Mouse (Mus musculus) heart, postnatal 4 days (tissue): ENCODE results near the gene Tbx19. TPM values are rescaled to one million over a fixed set of nuclear protein-coding genes. Genes with fewer than 3 reads are reported as not detected.

ENCODE experiments used
- DNase-seq: peaks from one replicate; pipeline ENCODE4 v3.0.0; 2021
- total RNA-seq, 2 experiments: library from RNA; stranded (reverse); gene quantifications; 2 replicates each; pipeline ENCODE4 v1.2.3; 2021

Tbx19 gene
- total RNA-seq, 2 experiments from 2014 or later: not detected

- DNase-seq: no peak
Observed at GRCm38 (mm10) chr1:165184178-165184577, 23.6 kb upstream of the Tbx19 start.

- DNase-seq: no peak
Observed at GRCm38 (mm10) chr1:165183400-165183799, 22.8 kb upstream of the Tbx19 start.

DNA sequence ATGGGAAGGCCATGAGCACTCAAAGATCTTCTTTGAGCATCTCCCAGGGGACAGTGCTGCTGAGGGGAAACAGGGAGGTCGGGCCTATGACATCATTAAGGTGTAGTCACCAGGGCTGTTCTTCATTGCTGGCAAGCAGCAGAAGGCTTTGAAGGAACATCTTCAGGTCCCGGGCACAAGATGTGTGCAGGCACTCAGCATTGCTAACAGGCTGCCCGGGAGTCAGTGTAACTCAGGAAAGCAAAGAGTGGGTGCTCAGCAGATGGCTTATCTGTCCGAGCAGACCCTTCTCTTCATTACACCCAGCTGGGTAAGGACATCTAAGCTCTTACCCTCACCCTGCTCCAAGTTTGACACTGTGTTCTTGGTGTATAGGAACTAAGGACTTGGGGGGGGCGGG is 18.7 kb upstream of the Tbx19 start:
- DNase-seq: no peak

DNA sequence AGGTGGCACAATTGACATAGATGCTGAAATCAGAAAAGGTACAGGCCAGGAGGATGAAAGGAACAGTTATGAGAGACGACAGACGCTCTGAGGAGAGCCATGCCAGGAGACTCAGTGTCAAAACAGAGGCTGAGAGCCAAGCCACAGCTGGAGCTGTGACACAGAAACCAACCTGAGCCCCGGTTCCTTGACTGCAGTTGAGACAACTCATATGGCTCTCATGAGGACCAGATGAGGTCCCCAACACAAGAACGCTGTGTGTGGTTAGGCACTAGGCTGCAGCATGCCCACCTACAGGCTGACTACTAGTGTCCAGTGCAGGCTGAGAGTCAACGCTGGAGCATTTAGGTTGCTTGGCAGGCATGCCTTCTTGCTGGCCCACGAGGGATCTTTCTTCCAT is 17.5 kb upstream of the Tbx19 start:
- no peak for DNase-seq

- DNase-seq: no peak
Observed at GRCm38 (mm10) chr1:165174059-165174616, 13.6 kb upstream of the Tbx19 start.

- DNase-seq: no peak
Observed at GRCm38 (mm10) chr1:165171277-165171676, 10.7 kb upstream of the Tbx19 start.

DNA sequence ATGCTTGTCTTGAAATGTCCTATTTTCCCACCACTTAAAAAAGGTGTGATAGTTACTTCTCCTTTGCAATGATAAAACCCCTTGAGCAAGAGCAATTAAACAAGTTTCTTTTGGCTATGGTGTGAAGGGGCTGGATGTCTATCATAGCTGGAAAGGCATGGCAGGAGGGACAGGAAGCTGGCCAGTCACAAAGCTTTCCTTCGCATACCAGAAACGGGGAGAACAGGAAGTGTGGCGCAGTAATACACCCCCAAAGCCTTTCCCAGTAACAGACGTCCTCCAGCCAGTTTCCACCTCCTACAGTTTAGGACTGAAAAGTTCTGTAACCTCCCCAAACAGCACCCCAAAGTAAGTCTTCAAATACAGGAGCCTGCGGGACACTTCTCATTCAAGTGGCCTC is 9.6 kb upstream of the Tbx19 start:
- no peak for DNase-seq

- no peak for DNase-seq
Observed at GRCm38 (mm10) chr1:165169462-165169861, 8.9 kb upstream of the Tbx19 start.

GRCm38 (mm10) chr1:165164920-165165319 is 4.3 kb upstream of the Tbx19 start:
- DNase-seq: no peak

GRCm38 (mm10) chr1:165158841-165159240 is 1.7 kb downstream of the Tbx19 start:
- no peak for DNase-seq

DNA sequence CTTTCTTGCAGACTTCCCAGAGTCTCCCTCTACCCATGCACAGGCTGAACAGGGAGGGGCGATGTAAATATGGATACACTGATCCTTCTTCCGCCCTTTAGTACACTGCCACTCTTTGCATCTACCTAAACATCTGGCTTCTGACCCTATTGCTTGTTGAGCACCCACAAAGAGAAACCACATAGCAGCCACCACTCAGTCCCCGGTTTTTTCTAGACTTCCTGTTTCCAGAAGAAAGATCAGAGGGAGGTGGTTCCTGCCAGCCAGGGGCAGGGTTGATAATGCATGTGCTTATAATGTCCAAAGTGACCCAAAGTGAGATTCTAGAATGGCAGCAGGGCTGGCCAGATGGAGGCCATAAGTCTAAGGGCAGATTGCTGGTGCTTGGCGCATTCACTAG is 6.4 kb downstream of the Tbx19 start:
- DNase-seq: no peak

- DNase-seq: no peak
Observed at GRCm38 (mm10) chr1:165151216-165151615, 9.4 kb downstream of the Tbx19 start.

GRCm38 (mm10) chr1:165142343-165142916 is 18.1 kb downstream of the Tbx19 start:
- DNase-seq: no peak

DNA sequence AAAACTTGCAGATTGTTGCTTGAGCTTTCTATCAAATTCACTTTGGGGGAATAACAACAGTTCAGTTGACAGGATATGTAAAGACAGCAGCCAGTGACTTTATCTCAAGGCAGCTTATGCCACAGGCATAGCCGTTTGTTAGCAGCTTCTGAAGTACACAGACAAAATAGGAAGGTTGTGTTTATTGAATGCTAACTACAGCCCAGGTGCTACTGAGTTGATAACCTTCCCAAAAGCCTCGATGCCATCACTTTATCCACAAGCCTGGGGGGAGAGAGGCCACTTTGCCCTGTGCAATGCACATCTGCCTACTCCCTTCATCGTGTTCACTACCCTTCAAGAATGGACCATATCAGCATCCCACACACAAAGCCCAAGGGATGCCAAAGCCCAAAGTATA is 20.3 kb downstream of the Tbx19 start:
- no peak for DNase-seq

- no peak for DNase-seq
Observed at GRCm38 (mm10) chr1:165133858-165134257, 26.7 kb downstream of the Tbx19 start.

DNA sequence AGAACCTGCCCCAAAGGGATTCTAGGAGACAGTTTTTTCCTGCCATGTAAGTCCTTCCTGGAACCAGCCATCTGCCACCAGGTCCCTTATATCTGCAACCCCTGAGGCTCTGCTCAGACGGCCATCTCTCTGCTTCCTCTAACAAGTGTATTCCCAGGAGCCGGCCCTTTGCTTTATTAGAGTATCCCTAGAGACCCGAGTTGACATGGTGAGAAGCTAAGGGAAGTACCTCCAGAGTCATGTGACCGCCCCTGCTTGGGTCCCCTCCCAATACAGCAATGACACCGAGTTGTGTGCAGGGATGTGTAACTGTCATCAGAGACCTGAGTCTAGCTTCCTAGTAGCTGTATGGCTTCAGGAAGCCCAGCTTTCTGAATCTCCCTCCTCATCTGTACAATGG is 27.3 kb downstream of the Tbx19 start:
- DNase-seq: no peak

DNA sequence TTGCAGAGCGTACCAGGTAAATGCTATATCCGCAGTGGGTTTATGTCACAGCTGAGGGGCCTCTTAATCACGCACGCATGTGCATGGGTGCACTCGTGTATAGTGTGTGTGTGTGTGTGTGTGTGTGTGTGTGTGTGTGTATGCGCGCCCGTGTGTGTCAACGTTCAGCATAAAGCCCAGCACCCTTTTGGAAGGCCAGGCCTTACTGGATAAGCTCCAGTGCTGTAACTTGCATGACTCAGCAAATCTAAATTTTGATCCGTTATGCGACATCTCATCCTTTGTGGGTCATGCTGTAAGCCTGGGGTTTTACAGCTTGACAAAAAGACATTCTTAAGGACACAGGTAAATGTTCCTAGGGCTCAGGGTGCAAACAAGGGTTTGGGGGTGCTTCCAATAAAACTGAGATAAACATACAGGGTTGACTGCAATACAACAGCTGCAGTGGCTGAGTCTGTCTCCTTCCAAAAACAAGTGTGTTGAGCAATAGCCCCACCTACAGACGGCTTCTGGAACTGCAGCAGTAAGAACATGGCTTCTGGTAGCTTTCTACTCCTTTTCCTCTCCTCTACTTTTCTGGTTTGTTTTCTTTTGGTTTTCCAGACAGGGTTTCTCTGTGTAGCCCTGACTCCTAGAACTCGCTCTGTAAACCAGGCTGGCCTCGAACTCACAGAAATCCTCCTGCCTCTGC is 28.2 kb downstream of the Tbx19 start:
- DNase-seq: peak; percentile 83

DNA sequence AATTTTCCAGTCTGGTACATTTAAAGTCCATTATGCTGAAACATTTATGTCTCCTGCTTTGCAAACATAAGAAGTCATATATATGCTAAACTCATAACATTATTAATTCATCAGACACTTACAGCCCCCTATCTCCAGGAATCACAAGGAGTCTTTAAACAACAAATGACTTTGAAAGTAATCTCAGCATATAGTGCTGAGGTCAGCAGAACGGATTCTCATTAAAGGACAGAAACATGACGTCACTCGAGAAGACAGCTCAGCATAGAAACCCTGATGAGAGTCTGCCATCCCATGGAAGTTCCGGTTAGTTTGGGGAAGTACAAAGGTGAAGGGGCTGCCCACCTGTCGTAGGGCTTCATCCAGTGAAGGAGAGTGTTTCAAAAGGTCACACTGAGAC is 31.0 kb downstream of the Tbx19 start:
- DNase-seq: no peak

GRCm38 (mm10) chr1:165121096-165121495 is 39.5 kb downstream of the Tbx19 start:
- no peak for DNase-seq

- peak; percentile 93 for DNase-seq
Observed at GRCm38 (mm10) chr1:165120349-165120898, 40.1 kb downstream of the Tbx19 start.

GRCm38 (mm10) chr1:165119760-165120159 is 40.8 kb downstream of the Tbx19 start:
- DNase-seq: no peak

DNA sequence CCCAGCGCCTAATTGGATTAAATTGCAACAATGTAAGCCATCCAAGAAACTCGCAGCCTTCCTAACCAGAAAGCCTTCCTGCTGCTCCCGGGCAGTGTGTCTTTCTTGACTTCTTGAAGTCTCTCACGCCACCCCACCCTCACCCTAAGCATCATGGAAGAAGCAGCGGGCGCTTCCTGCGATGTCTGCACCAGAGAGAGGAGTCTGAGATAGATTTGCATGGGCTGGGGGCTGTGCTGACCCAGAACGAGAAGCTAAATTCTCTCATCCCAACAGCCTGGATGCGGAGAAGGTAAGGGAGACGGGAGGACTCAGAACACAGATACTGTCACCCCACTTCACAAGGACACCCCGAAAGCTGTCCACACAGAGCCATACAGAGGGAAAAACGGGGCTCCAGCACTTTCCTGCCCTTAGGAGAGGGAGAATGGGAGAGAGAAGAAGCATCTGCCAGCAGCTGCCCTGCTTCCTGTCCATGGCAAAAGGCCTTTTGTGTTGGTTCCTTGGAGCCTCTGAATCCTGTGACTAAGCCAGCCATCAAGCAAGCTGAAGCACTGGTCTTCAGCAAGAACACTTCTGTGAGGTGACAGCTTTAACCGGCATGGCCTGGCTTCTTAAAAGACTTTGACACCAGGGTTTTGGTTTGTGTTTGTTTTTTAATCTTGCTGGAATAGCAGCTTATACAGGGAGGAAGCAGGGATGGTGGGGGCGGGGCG is 41.4 kb downstream of the Tbx19 start:
- DNase-seq: no peak

DNA sequence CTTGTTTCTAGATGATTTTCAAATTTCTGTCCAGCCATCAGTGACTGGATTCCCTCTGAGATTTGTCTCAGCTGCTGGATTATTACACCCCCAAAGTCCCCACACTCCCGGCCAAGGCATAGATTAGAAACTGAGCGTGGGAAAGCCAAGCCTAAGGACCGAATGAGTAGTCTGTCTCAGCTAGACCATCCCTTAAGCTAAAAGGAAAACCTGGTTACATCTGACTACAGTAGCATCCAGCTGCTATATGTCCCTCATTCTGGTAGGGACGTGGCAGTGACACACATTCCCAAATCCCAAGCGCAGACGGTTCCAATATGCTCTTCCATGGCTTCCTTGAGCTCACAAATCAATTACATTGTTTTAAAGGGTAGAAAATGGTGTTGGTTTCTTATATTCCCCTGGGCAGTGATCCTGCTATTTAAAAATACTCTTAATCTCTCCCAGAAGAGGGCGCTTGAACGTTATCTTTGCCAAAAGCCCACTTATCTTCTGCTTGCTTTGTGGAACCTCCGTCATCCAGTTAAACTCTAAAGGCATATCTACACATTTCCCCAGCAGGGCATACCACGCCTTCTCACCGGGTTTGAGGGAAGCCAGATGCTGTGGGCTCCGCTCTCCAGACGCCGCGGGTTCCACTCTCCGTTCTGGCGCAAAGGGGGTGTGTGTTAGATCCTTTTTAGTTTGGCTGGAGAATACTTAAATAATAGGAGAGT is 46.0 kb downstream of the Tbx19 start:
- peak; percentile 72 for DNase-seq
